Mouse (Mus musculus): ENCODE measurements around the gene Nup205. TPM values are rescaled to one million over a fixed set of nuclear protein-coding genes. Genes with fewer than 3 reads are reported as not detected.
A peak's percentile ranks its signal among the peaks of the same experiment; 100 is the strongest.

Nup205 gene
- polyA plus RNA-seq, 1 experiment, result 14.3 TPM

GRCm38 (mm10) chr6:35243989-35244388, 66.8 kb downstream of the Nup205 start:
- 79% methylated on average over 9 of the region's 9 CpGs for WGBS

GRCm38 (mm10) chr6:35245086-35245485, 67.9 kb downstream of the Nup205 start:
- no peak for DNase-seq (ENCODE audit: low read depth, low spot score)
- WGBS, result 46% methylated on average over 5 of the region's 5 CpGs

More at GRCm38 (mm10) chr6:35243989-35244388, 66.8 kb downstream of the Nup205 start:
- DNase-seq (ENCODE audit: low read depth, low spot score), result no peak

- WGBS, result 72% methylated on average over 17 of the region's 17 CpGs
- DNase-seq (ENCODE audit: low read depth, low spot score), result no peak
Observed at GRCm38 (mm10) chr6:35251807-35252476, 74.7 kb downstream of the Nup205 start.

- WGBS, result under 1% methylated on average over 60 of the region's 60 CpGs
- peak; percentile 55 for DNase-seq (ENCODE audit: low read depth, low spot score)
Observed at GRCm38 (mm10) chr6:35252477-35253346, 75.5 kb downstream of the Nup205 start.

GRCm38 (mm10) chr6:35253474-35253873, 76.3 kb downstream of the Nup205 start:
- 50% methylated on average over 5 of the region's 5 CpGs for WGBS
- no peak for DNase-seq (ENCODE audit: low read depth, low spot score)

GRCm38 (mm10) chr6:35254136-35254904, 77.1 kb downstream of the Nup205 start:
- 67% methylated on average over 9 of the region's 9 CpGs for WGBS
- no peak for DNase-seq (ENCODE audit: low read depth, low spot score)

GRCm38 (mm10) chr6:35255017-35255416, 77.8 kb downstream of the Nup205 start:
- WGBS, result 85% methylated on average over 12 of the region's 12 CpGs
- no peak for DNase-seq (ENCODE audit: low read depth, low spot score)

GRCm38 (mm10) chr6:35256691-35257090, 79.5 kb downstream of the Nup205 start:
- WGBS, result 24% methylated on average over 7 of the region's 7 CpGs
- no peak for DNase-seq (ENCODE audit: low read depth, low spot score)

- 90% methylated on average over 13 of the region's 13 CpGs for WGBS
- no peak for DNase-seq (ENCODE audit: low read depth, low spot score)
Observed at GRCm38 (mm10) chr6:35257626-35258190, 80.5 kb downstream of the Nup205 start.

GRCm38 (mm10) chr6:35258922-35259321, 81.7 kb downstream of the Nup205 start:
- 89% methylated on average over 2 of the region's 2 CpGs for WGBS
- DNase-seq (ENCODE audit: low read depth, low spot score), result no peak

GRCm38 (mm10) chr6:35259526-35259925, 82.3 kb downstream of the Nup205 start:
- 63% methylated on average over 5 of the region's 5 CpGs for WGBS
- no peak for DNase-seq (ENCODE audit: low read depth, low spot score)

GRCm38 (mm10) chr6:35260531-35260930, 83.3 kb downstream of the Nup205 start:
- DNase-seq (ENCODE audit: low read depth, low spot score), result no peak

GRCm38 (mm10) chr6:35265580-35266278, 88.5 kb downstream of the Nup205 start:
- WGBS, result 79% methylated on average over 15 of the region's 15 CpGs
- DNase-seq (ENCODE audit: low read depth, low spot score), result no peak

More at GRCm38 (mm10) chr6:35260531-35260930, 83.3 kb downstream of the Nup205 start:
- WGBS, result 79% methylated on average over 7 of the region's 7 CpGs

GRCm38 (mm10) chr6:35268711-35269110, 91.5 kb downstream of the Nup205 start:
- DNase-seq (ENCODE audit: low read depth, low spot score), result no peak
- 94% methylated on average over 13 of the region's 13 CpGs for WGBS

GRCm38 (mm10) chr6:35269643-35270042, 92.4 kb downstream of the Nup205 start:
- 82% methylated on average over 13 of the region's 13 CpGs for WGBS
- DNase-seq (ENCODE audit: low read depth, low spot score), result no peak

GRCm38 (mm10) chr6:35271094-35271855, 94.1 kb downstream of the Nup205 start:
- 85% methylated on average over 12 of the region's 12 CpGs for WGBS
- DNase-seq (ENCODE audit: low read depth, low spot score), result no peak

- WGBS, result 61% methylated on average over 20 of the region's 20 CpGs
- DNase-seq (ENCODE audit: low read depth, low spot score), result no peak
Observed at GRCm38 (mm10) chr6:35271868-35272765, 94.9 kb downstream of the Nup205 start.

Measured in large intestine, adult 2 months (tissue).